Mouse (Mus musculus) NIH3T3 (cell line): Measurements from ENCODE around the gene Olfr117.
"Not testable (repeated sequence)": the region's sequence is repeated elsewhere in the genome, so short reads cannot be mapped to it uniquely, and the experiment has no call there.

Source experiments
- DNase-seq: peaks from one replicate; pipeline ENCODE4 v3.0.0-alpha.2; 2012; ENCODE audit warnings: low read depth

Olfr117 gene

DNA sequence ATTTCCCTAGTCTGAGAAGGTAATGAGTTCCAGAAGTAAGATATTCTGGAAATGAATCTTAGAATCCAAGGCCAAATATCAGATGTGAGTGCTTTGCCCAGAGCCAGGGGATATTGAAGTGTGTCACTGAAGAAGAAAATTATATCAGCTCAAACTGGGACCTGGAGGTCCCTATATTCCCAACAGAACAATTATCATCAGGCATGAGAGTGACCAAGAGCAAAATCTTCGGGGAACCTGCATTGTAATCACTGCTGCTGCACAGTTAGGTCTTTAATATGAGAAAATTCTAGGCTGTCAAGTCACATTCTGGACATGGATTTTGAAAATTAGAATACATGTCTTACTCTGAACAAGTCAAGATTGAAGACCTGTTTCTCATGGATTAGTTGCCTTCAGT lies at the start of gene Olfr117:
Gene Olfr117 (minus strand): TSS at position 101 of the 400 bp plus-strand sequence.
- no peak for DNase-seq

DNA sequence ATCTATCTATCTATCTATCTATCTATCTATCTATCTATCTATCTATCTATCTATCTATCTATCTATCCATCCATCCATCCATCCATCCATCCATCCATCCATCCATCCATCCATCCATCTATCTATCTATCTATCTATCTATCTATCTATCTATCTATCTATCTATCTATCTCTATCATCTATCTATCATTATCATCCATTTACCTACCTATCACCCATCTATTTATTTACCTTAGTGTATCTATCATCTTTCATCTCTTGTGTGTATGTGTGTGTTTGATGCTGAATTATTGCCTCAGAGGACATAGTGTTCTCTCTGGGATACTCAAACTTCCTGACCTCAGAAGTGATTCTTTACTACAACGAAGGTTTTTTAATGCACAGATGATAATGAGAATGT lies 32.7 kb upstream of the Olfr117 start, which contains the start of gene Olfr119:
Gene Olfr119 (plus strand): TSS at position 301 of the 400 bp plus-strand sequence.
- not testable (repeated sequence) for DNase-seq

DNA sequence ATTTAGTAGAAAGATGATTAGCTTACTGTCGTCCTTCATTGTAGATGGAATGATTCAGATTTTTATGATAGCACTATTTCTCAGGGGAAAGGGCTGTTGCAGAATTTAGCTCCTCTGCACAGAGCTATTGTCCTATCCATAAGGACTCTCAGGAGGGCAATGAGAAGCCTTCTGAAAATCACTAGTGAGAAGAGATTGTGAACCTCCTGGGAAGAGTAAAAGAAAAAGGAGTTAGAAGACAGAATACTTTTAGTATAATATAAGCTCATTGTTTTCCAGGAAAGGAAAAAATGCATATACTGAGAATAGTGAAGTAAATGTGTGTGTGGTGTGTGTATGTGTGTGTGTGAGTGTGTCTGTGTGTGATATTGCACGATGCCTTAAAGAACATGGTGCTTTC lies 3.1 kb upstream of the Olfr117 start, which contains the start of gene Olfr118:
Gene Olfr118 (plus strand): TSS at position 301 of the 400 bp plus-strand sequence.
- no peak for DNase-seq

DNA sequence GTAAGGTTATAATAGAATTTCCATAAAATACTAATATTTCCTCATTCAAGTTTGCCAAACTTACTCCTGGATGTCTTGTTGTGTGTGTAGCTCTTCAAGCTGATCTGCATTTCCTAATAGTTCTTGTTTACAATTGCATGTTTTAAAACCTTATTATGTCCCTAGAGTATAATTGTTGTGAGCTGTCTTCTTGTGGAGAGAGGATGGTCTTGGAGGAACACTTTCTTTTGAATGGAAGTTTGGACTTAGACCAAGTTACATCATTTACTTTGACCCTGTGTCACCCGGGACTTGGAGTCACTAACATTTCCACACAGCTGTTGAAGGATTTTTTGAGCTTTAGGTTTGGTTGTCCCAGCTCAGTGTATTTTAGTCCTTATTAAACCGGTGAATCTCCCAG lies 36.6 kb downstream of the Olfr117 start, which contains the start of the genes Olfr115 and Olfr116:
Gene Olfr115 (minus strand): TSS at position 101 of the 400 bp plus-strand sequence.
Gene Olfr116 (minus strand): TSS at position 191 of the 400 bp plus-strand sequence.
- DNase-seq: no peak
